Comparison of ENCODE assay signal across 16 mouse cellular contexts in genomic region chr5:123093077-123093633, GRCm38 (mm10). TPM values are rescaled to one million over a fixed set of nuclear protein-coding genes. Genes with fewer than 3 reads are reported as not detected.
DNase-seq lines count a peak whose midpoint lies in the region; ATAC-seq and TF ChIP-seq lines count a peak whose summit lies in the region.
"Had no signal": no experiment of that assay in that cellular context is flagged by ENCODE, and none has a peak within 500 bp of the region (broad histone marks: within the 10 kb centered on the region; RNA-seq: fewer than 3 reads in every experiment).

No protein-coding gene starts in this region.

- H3K9ac ChIP-seq in lung, embryonic 14.5 days = no peak overlapping the region
- H3K9ac ChIP-seq: limb, embryonic 15.5 days had no signal

- H3K9me3 ChIP-seq in heart, embryonic 10.5 days = no peaks in the 10 kb centered on the region
- H3K9me3 ChIP-seq in lung, embryonic 14.5 days (ENCODE audit: low read depth, low read length) = no peaks in the 10 kb centered on the region
- H3K9me3 ChIP-seq: limb, embryonic 15.5 days had no signal

- H3K27ac ChIP-seq in heart, embryonic 10.5 days = 0 out of 2 replicates have a peak overlapping the region, but pooled peaks have one; percentile 59
- peak overlapping the region; percentile 9; the same call in 1 of the 2 replicates for H3K27ac ChIP-seq in lung, embryonic 14.5 days (ENCODE audit: low read depth)
- H3K27ac ChIP-seq: hindbrain, postnatal 0 days; left cerebral cortex, adult 2 months; limb, embryonic 15.5 days had no signal

- H3K27me3 ChIP-seq in heart, embryonic 10.5 days (ENCODE audit: insufficient read depth, poor library complexity, severe bottlenecking) = no peaks in the 10 kb centered on the region
- no peaks in the 10 kb centered on the region for H3K27me3 ChIP-seq in lung, embryonic 14.5 days (ENCODE audit: insufficient read depth, low read length)
- H3K27me3 ChIP-seq: limb, embryonic 15.5 days had no signal

- H3K4me1 ChIP-seq in heart, embryonic 10.5 days = peaks cover 14% of the 10 kb centered on the region
- H3K4me1 ChIP-seq in lung, embryonic 14.5 days (ENCODE audit: insufficient read depth) = no peaks in the 10 kb centered on the region; the same call in 1 of the 2 replicates
- H3K4me1 ChIP-seq: limb, embryonic 15.5 days had no signal

- no peak for ATAC-seq in lung, embryonic 14.5 days (ENCODE audit: insufficient read depth)
- peak; percentile 78 for ATAC-seq in erythroid progenitor cell, adult 5-6 weeks (replicated peaks; ENCODE audit: low FRiP score, poor library complexity, severe bottlenecking)
- ATAC-seq: hindbrain, postnatal 0 days had no signal

- TF ChIP-seq CTCF in lung, embryonic 14.5 days (IDR thresholded peaks at IDR 0.05; ENCODE audit: low read depth) = no peak

- H3K36me3 ChIP-seq in heart, embryonic 10.5 days = peaks cover 18% of the 10 kb centered on the region; the same call in 1 of the 2 replicates
- H3K36me3 ChIP-seq in lung, embryonic 14.5 days (ENCODE audit: insufficient read depth) = no peaks in the 10 kb centered on the region
- H3K36me3 ChIP-seq: limb, embryonic 15.5 days had no signal

- H3K4me3 ChIP-seq in heart, embryonic 10.5 days = no peak overlapping the region
- H3K4me3 ChIP-seq in lung, embryonic 14.5 days (ENCODE audit: low read depth, low read length) = no peak overlapping the region
- H3K4me3 ChIP-seq: left cerebral cortex, adult 2 months; limb, embryonic 15.5 days had no signal

- H3K4me2 ChIP-seq in lung, embryonic 14.5 days = no peak overlapping the region; the same call in 1 of the 2 replicates
- H3K4me2 ChIP-seq: limb, embryonic 15.5 days had no signal

- DNase-seq in heart, embryonic 10.5 days (ENCODE audit: low spot score) = peak; percentile 88
- DNase-seq in heart, postnatal 36 days = no peak
- no peak for DNase-seq in lung, embryonic 14.5 days
- no peak for DNase-seq in lung, postnatal 10 days
- DNase-seq in spleen, postnatal 10 days (ENCODE audit: low spot score in 2 of 2) = peak; percentile 48 to 66
- no peak for DNase-seq in gastrocnemius, postnatal 36 days
- no peak for DNase-seq in thymus, adult 18-20 months
- DNase-seq: adrenal gland, postnatal 14 days; cerebellum, adult 11 months; embryo, embryonic 11 days; right cerebral cortex, postnatal 4 days had no signal

- intact Hi-C loops in heart, postnatal 36 days (cut with DNase I) = no loop called here
- intact Hi-C loops in gastrocnemius, postnatal 36 days (cut with DNase I) = no loop called here

- WGBS in heart, embryonic 10.5 days = 66% methylated on average over 14 of the region's 14 CpGs
- 67% methylated on average over 14 of the region's 14 CpGs for WGBS in lung, embryonic 14.5 days

RNA-seq across cellular contexts. Expression of gene Tmem120b, which starts 24.9 kb away (rescaled TPM):
- polyA plus RNA-seq in heart, embryonic 10.5 days (2016; fragmentation: Nextera tagmentation; extraction: Ambion mirVana) = 13.6 and 14.3 TPM in 2 replicates
- 10 to 100 TPM in 1 of 2 experiments, 1 to 10 TPM in 1; 7.3 to 10.7 TPM for total RNA-seq in heart, postnatal 36 days (2021)
- polyA plus RNA-seq in lung, embryonic 14.5 days (2014; fragmentation: Nextera tagmentation; extraction: Ambion mirVana) = 8.2 and 10.0 TPM in 2 replicates
- 85.5 and 100 TPM in 2 replicates for total RNA-seq in erythroid progenitor cell, adult 5-6 weeks (2015; ENCODE audit: low replicate concordance)
- total RNA-seq in erythroid progenitor cell, adult 5-6 weeks (2017; ENCODE audit: low replicate concordance) = 86.8 and 118 TPM in 2 replicates
- total RNA-seq in gastrocnemius, postnatal 36 days (2021) = 10 to 100 TPM; 18.9 to 19.0 TPM

RNA-seq across cellular contexts. Expression of gene Rhof, which starts 39.3 kb away (rescaled TPM):
- 1.5 and 1.7 TPM in 2 replicates for polyA plus RNA-seq in heart, embryonic 10.5 days (2016; fragmentation: Nextera tagmentation; extraction: Ambion mirVana)
- under 1 TPM; 0.44 to 0.68 TPM for total RNA-seq in heart, postnatal 36 days (2021)
- polyA plus RNA-seq in lung, embryonic 14.5 days (2014; fragmentation: Nextera tagmentation; extraction: Ambion mirVana) = 2.4 and 2.5 TPM in 2 replicates
- 1.7 and 3.2 TPM in 2 replicates for total RNA-seq in erythroid progenitor cell, adult 5-6 weeks (2015; ENCODE audit: low replicate concordance)
- 1.4 and 7.7 TPM in 2 replicates for total RNA-seq in erythroid progenitor cell, adult 5-6 weeks (2017; ENCODE audit: low replicate concordance)
- under 1 TPM; 0.15 to 0.38 TPM for total RNA-seq in gastrocnemius, postnatal 36 days (2021)

RNA-seq across cellular contexts. Expression of gene Morn3, which starts 46.3 kb away (rescaled TPM):
- polyA plus RNA-seq in heart, embryonic 10.5 days (2016; fragmentation: Nextera tagmentation; extraction: Ambion mirVana) = not detected in 2 replicates
- total RNA-seq in heart, postnatal 36 days (2021) = not detected
- 0.72 TPM in 1 of 2 replicates, not detected in the other for polyA plus RNA-seq in lung, embryonic 14.5 days (2014; fragmentation: Nextera tagmentation; extraction: Ambion mirVana)
- not detected in 2 replicates for total RNA-seq in erythroid progenitor cell, adult 5-6 weeks (2015; ENCODE audit: low replicate concordance)
- not detected in 2 replicates for total RNA-seq in erythroid progenitor cell, adult 5-6 weeks (2017; ENCODE audit: low replicate concordance)
- total RNA-seq in gastrocnemius, postnatal 36 days (2021) = not detected
- total RNA-seq: adrenal gland, postnatal 14 days; hindbrain, postnatal 0 days; left cerebral cortex, adult 2 months had no signal
- polyA plus RNA-seq: heart, embryonic 14.5 days had no signal

RNA-seq across cellular contexts. Expression of gene Setd1b, which starts 48.8 kb away (rescaled TPM):
- 5.4 and 9.8 TPM in 2 replicates for polyA plus RNA-seq in heart, embryonic 10.5 days (2016; fragmentation: Nextera tagmentation; extraction: Ambion mirVana)
- 10 to 100 TPM; 18.5 to 21.5 TPM for total RNA-seq in heart, postnatal 36 days (2021)
- 11.5 and 12.1 TPM in 2 replicates for polyA plus RNA-seq in lung, embryonic 14.5 days (2014; fragmentation: Nextera tagmentation; extraction: Ambion mirVana)
- 29.8 and 41.8 TPM in 2 replicates for total RNA-seq in erythroid progenitor cell, adult 5-6 weeks (2015; ENCODE audit: low replicate concordance)
- total RNA-seq in erythroid progenitor cell, adult 5-6 weeks (2017; ENCODE audit: low replicate concordance) = 20.2 and 23.0 TPM in 2 replicates
- total RNA-seq in gastrocnemius, postnatal 36 days (2021) = 10 to 100 TPM in 1 of 2 experiments, 1 to 10 TPM in 1; 7.7 to 13.0 TPM

Comparison
In these comparisons a context has a peak if more than half of its experiments do, and no peak if none do; other contexts are left out.
1. DNase-seq: peak in heart, embryonic 10.5 days (single experiment) and spleen, postnatal 10 days (2 of 2); none in heart, postnatal 36 days (0 of 2), lung, embryonic 14.5 days (single experiment), lung, postnatal 10 days (single experiment), gastrocnemius, postnatal 36 days (0 of 2) and thymus, adult 18-20 months (0 of 2).
2. RNA of gene Tmem120b, which starts 24.9 kb away (total RNA-seq): 85.5 to 118 TPM in erythroid progenitor cell, adult 5-6 weeks; 18.9 to 19.0 TPM in gastrocnemius, postnatal 36 days and 7.3 to 10.7 TPM in heart, postnatal 36 days; every median in the first group is over 4 times any median in the second.